Mouse (Mus musculus): ENCODE results near the gene Ralgapa2. TPM values are rescaled to one million over a fixed set of nuclear protein-coding genes. Genes with fewer than 3 reads are reported as not detected.

Gene Ralgapa2
- polyA plus RNA-seq, 1 experiment from 2014 or later = 9.0 TPM

DNA sequence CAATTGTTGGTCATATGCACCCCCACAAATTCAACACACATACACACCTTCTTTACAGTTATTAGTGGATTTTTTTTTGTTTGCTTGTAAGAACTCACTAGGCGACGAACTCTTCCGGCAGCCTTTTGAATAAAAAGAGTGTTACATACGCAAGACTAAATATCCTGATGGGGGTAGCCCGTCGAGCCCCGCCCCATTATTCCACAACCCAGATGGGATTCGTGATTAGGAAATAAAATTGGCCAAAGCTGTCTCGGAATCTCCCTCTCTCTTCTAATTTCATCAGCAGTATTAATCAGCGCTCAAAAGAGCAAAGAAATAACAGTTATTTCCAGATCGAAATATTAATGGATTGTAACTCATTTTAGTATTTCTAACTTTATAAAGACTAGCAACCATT is 292.4 kb downstream of the Ralgapa2 start:
- no peak overlapping the region; the same call in 1 of the 2 replicates for H3K4me2 ChIP-seq
- 7% methylated on average over 11 of the region's 11 CpGs for WGBS
- no peak for ATAC-seq (ENCODE audit: low FRiP score)
- H3K4me3 ChIP-seq (ENCODE audit: low read depth, low read length) = no peak overlapping the region
- peaks cover 54% of the 10 kb centered on the region for H3K4me1 ChIP-seq (ENCODE audit: control insufficient read depth, insufficient read depth, low read length)
- H3K9ac ChIP-seq (ENCODE audit: low read length) = no peak overlapping the region
- H3K27me3 ChIP-seq (ENCODE audit: control insufficient read depth, insufficient read depth, low read length) = peaks cover 50% of the 10 kb centered on the region
- H3K27ac ChIP-seq (ENCODE audit: low read depth, low read length) = no peak overlapping the region
- peak; percentile 92 for DNase-seq (ENCODE audit: low spot score, missing footprints)
- H3K36me3 ChIP-seq (ENCODE audit: control insufficient read depth, insufficient read depth, low read length) = no peaks in the 10 kb centered on the region
- H3K9me3 ChIP-seq (ENCODE audit: control insufficient read depth, low read length) = no peaks in the 10 kb centered on the region

DNA sequence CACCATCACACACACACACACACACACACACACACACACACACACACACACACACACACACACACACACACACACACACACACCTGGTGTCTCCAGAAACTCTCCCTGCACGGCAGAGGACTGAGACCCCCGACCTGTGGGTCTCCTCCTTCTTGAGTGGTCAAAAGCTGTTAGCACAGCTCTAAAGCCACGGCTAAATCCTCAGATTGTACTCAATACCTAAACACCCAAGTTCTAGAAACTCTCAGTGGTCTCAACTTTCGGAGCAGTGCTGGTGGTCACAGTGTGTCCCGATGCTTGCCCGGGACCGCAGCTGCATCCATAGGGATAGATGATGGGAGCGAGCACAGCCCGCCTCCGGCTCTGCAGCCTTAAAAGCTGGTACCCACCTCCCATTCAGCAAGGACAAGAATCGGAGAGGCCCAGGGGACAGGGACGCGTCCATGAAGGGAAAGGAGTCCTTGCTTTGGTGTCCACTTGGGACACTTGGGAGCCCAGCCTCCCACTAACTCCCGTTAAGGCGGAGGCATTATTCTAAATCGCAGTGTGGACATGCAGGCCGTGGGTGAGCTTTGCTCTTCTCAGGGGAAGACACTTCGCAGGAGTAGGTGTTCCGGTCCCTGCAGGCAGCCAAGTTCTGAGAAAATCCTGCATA is 293.1 kb downstream of the Ralgapa2 start:
- Histone ChIP-seq H3K9me3 (ENCODE audit: control insufficient read depth, low read length) (no peaks in the 10 kb centered on the region), H3K4me3 (ENCODE audit: low read depth, low read length) (0 out of 2 replicates have a peak overlapping the region, but pooled peaks have one; percentile 14), H3K27ac (ENCODE audit: low read depth, low read length) (peak overlapping the region; percentile 72; the same call in 1 of the 2 replicates), H3K27me3 (ENCODE audit: control insufficient read depth, insufficient read depth, low read length) (peaks cover 45% of the 10 kb centered on the region), H3K36me3 (ENCODE audit: control insufficient read depth, insufficient read depth, low read length) (no peaks in the 10 kb centered on the region), H3K4me2 (peak overlapping the region; percentile 44), H3K4me1 (ENCODE audit: control insufficient read depth, insufficient read depth, low read length) (peaks cover 54% of the 10 kb centered on the region), H3K9ac (ENCODE audit: low read length) (peak overlapping the region; percentile 34)
- WGBS = under 1% methylated on average over 19 of the region's 19 CpGs
- DNase-seq (ENCODE audit: low spot score, missing footprints) (peak; percentile 96), ATAC-seq (ENCODE audit: low FRiP score) (no peak)

- peak overlapping the region; percentile 34 for H3K9ac ChIP-seq (ENCODE audit: low read length)
- peaks cover 37% of the 10 kb centered on the region for H3K27me3 ChIP-seq (ENCODE audit: control insufficient read depth, insufficient read depth, low read length)
- peak overlapping the region; percentile 44 for H3K4me2 ChIP-seq
- H3K27ac ChIP-seq (ENCODE audit: low read depth, low read length) = peak overlapping the region; percentile 72
- peaks cover 48% of the 10 kb centered on the region for H3K4me1 ChIP-seq (ENCODE audit: control insufficient read depth, insufficient read depth, low read length)
- DNase-seq (ENCODE audit: low spot score, missing footprints) = peak; percentile 98
- H3K4me3 ChIP-seq (ENCODE audit: low read depth, low read length) = peak overlapping the region; percentile 19
- H3K36me3 ChIP-seq (ENCODE audit: control insufficient read depth, insufficient read depth, low read length) = no peaks in the 10 kb centered on the region
- under 1% methylated on average over 40 of the region's 40 CpGs for WGBS
- peak; percentile 65 for ATAC-seq (ENCODE audit: low FRiP score)
- no peaks in the 10 kb centered on the region for H3K9me3 ChIP-seq (ENCODE audit: control insufficient read depth, low read length)
These were observed 293.9 kb downstream of the Ralgapa2 start for GRCm38 (mm10) chr2:146218161-146218691.

DNA sequence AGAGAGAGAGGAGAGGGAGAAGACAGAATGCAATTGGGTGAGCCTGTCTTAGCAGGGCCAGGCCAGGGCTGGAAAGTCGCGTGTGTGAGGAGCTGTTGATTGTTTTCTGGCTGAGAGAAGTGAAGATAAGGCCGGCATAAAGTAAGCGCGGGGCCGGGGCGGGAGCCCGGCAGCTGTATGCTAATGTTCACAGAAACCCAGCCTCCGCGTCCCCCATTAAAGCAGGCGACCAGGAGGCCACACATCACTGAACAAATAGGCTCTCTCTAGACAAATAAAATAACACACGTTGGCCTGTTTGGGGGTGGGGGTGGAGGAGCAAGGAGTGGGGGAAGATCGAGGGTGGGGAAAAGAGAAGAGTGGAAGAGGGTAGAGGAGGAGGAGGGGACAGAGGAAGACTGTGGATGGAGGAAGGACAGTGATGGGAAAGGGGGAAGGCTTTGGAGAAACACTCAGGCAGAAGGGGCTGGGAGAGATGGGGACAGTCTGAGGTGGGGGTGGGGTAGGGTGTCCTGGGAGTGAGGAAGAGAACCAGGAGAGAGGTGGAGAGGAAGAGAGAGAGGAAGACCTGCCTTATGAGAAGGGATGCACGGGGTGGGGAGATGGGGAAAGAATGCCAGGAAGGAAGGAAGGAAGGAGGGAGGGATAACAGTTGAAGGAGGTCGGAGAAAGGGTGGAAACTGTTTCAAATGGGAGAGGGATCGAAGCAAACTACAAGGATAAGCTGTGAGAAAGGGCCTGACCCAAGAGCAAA is 294.7 kb downstream of the Ralgapa2 start:
- Histone ChIP-seq H3K36me3 (ENCODE audit: control insufficient read depth, insufficient read depth, low read length) (no peaks in the 10 kb centered on the region), H3K4me1 (ENCODE audit: control insufficient read depth, insufficient read depth, low read length) (peaks cover 45% of the 10 kb centered on the region), H3K4me3 (ENCODE audit: low read depth, low read length) (no peak overlapping the region), H3K9ac (ENCODE audit: low read length) (peak overlapping the region; percentile 34), H3K9me3 (ENCODE audit: control insufficient read depth, low read length) (no peaks in the 10 kb centered on the region), H3K27ac (ENCODE audit: low read depth, low read length) (peak overlapping the region; percentile 72), H3K4me2 (peak overlapping the region; percentile 44), H3K27me3 (ENCODE audit: control insufficient read depth, insufficient read depth, low read length) (peaks cover 29% of the 10 kb centered on the region)
- ATAC-seq (ENCODE audit: low FRiP score) = peak; percentile 41
- WGBS = 1% methylated on average over 16 of the region's 16 CpGs
- DNase-seq (ENCODE audit: low spot score, missing footprints) = peak; percentile 97

- Histone ChIP-seq H3K9me3 (ENCODE audit: control insufficient read depth, low read length) (no peaks in the 10 kb centered on the region), H3K4me2 (peak overlapping the region; percentile 12; the same call in 1 of the 2 replicates), H3K27ac (ENCODE audit: low read depth, low read length) (peak overlapping the region; percentile 51; the same call in 1 of the 2 replicates), H3K36me3 (ENCODE audit: control insufficient read depth, insufficient read depth, low read length) (no peaks in the 10 kb centered on the region), H3K27me3 (ENCODE audit: control insufficient read depth, insufficient read depth, low read length) (peaks cover 23% of the 10 kb centered on the region), H3K9ac (ENCODE audit: low read length) (peak overlapping the region; percentile 1; the same call in 1 of the 2 replicates), H3K4me3 (ENCODE audit: low read depth, low read length) (no peak overlapping the region), H3K4me1 (ENCODE audit: control insufficient read depth, insufficient read depth, low read length) (peaks cover 44% of the 10 kb centered on the region)
- ATAC-seq (ENCODE audit: low FRiP score) = no peak
- 13% methylated on average over 14 of the region's 14 CpGs for WGBS
- peak; percentile 91 for DNase-seq (ENCODE audit: low spot score, missing footprints)
These were observed 295.8 kb downstream of the Ralgapa2 start for GRCm38 (mm10) chr2:146216111-146217064.

GRCm38 (mm10) chr2:146214715-146215114 is 297.4 kb downstream of the Ralgapa2 start:
- Histone ChIP-seq H3K4me3 (ENCODE audit: low read depth, low read length) (no peak overlapping the region), H3K27ac (ENCODE audit: low read depth, low read length) (no peak overlapping the region), H3K9ac (ENCODE audit: low read length) (no peak overlapping the region), H3K4me2 (no peak overlapping the region), H3K36me3 (ENCODE audit: control insufficient read depth, insufficient read depth, low read length) (no peaks in the 10 kb centered on the region), H3K9me3 (ENCODE audit: control insufficient read depth, low read length) (no peaks in the 10 kb centered on the region), H3K27me3 (ENCODE audit: control insufficient read depth, insufficient read depth, low read length) (peaks cover 17% of the 10 kb centered on the region), H3K4me1 (ENCODE audit: control insufficient read depth, insufficient read depth, low read length) (peaks cover 30% of the 10 kb centered on the region)
- ATAC-seq (ENCODE audit: low FRiP score) (no peak), DNase-seq (ENCODE audit: low spot score, missing footprints) (peak; percentile 93)
- 2% methylated on average over 9 of the region's 9 CpGs for WGBS

DNA sequence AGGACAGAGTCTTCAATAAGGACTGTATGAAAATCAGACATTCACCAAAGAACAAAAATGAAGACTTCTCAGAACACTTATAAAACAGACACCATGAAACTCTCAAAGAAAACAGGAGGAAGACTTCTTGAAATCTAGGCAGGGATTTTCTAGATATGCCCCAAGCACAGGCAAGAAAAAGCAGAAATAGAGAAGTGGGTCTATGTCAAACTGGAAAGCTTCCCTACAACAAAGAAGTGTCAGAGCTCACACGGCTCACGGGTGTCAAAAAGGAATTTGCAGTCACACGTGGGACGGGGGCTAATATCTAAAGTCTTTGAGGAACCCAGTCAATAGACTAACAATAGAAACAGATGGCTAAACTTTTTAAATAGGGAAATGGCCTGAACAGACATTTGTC is 301.2 kb downstream of the Ralgapa2 start:
- 28% methylated on average over 4 of the region's 4 CpGs for WGBS
- Histone ChIP-seq H3K27ac (ENCODE audit: low read depth, low read length) (no peak overlapping the region), H3K27me3 (ENCODE audit: control insufficient read depth, insufficient read depth, low read length) (peaks cover 5% of the 10 kb centered on the region), H3K4me3 (ENCODE audit: low read depth, low read length) (no peak overlapping the region), H3K36me3 (ENCODE audit: control insufficient read depth, insufficient read depth, low read length) (no peaks in the 10 kb centered on the region), H3K9ac (ENCODE audit: low read length) (no peak overlapping the region), H3K4me2 (no peak overlapping the region), H3K9me3 (ENCODE audit: control insufficient read depth, low read length) (no peaks in the 10 kb centered on the region), H3K4me1 (ENCODE audit: control insufficient read depth, insufficient read depth, low read length) (peaks cover 4% of the 10 kb centered on the region)
- ATAC-seq (ENCODE audit: low FRiP score) (no peak), DNase-seq (ENCODE audit: low spot score, missing footprints) (no peak)

DNA sequence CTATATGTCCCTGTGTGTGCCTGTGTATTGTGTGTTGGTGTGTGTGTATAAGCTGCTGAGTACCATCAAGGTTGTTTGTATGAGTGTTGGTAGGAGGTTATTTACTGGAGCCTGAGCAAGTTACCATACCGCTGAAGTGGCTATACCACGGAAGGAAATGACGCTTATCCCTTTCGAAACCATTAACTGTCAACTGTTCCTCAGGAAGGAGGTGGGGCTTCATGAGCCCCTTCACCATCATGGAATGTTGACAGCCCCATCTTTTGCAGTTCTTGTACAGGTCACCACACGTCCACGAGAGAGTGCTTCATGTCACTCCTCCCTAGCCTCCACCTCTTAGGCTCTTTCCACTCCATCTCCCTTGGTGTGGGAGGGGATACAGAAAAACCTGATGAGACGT is 314.2 kb downstream of the Ralgapa2 start:
- no peaks in the 10 kb centered on the region for H3K27me3 ChIP-seq (ENCODE audit: control insufficient read depth, insufficient read depth, low read length)
- DNase-seq (ENCODE audit: low spot score, missing footprints) (no peak), ATAC-seq (ENCODE audit: low FRiP score) (no peak)
- H3K9me3 ChIP-seq (ENCODE audit: control insufficient read depth, low read length) = no peaks in the 10 kb centered on the region
- H3K4me3 ChIP-seq (ENCODE audit: low read depth, low read length) = no peak overlapping the region
- H3K4me2 ChIP-seq = no peak overlapping the region
- H3K4me1 ChIP-seq (ENCODE audit: control insufficient read depth, insufficient read depth, low read length) = no peaks in the 10 kb centered on the region
- H3K36me3 ChIP-seq (ENCODE audit: control insufficient read depth, insufficient read depth, low read length) = no peaks in the 10 kb centered on the region
- H3K27ac ChIP-seq (ENCODE audit: low read depth, low read length) = no peak overlapping the region
- no peak overlapping the region for H3K9ac ChIP-seq (ENCODE audit: low read length)
- WGBS = 90% methylated on average over 7 of the region's 7 CpGs
